Mouse (Mus musculus) neural tube, embryonic 14.5 days (tissue): ENCODE data around the gene Srm. TPM values are rescaled to one million over a fixed set of nuclear protein-coding genes. Genes with fewer than 3 reads are reported as not detected.

ENCODE experiments used
- ATAC-seq: fragments of 200-750 bp; cut with Nextera tagmentation; 2 replicates; pipeline ENCODE4 v1.8.0; 2017; ENCODE audit warnings: low read depth, mild to moderate bottlenecking, moderate TSS enrichment, moderate library complexity
- H3K27ac ChIP-seq: fragments of 300-500 bp; sonication (generic); 2 replicates; pipeline ENCODE4 v1.5.1; 2014; ENCODE audit warnings: low read depth, mild to moderate bottlenecking, control low read depth, low read length, moderate library complexity, mixed read lengths
- H3K27me3 ChIP-seq: fragments of 300-500 bp; sonication (generic); 2 replicates; pipeline ENCODE4 v1.6.1; 2014; ENCODE audit warnings: low read length; ENCODE audit not compliant: control insufficient read depth, insufficient read depth
- H3K36me3 ChIP-seq: fragments of 300-500 bp; sonication (generic); 2 replicates; pipeline ENCODE4 v1.6.1; 2014; ENCODE audit warnings: low read length, mixed read lengths; ENCODE audit not compliant: control insufficient read depth, insufficient read depth
- H3K4me1 ChIP-seq: fragments of 300-500 bp; sonication (generic); 2 replicates; pipeline ENCODE4 v1.6.1; 2014; ENCODE audit warnings: low read length; ENCODE audit not compliant: control insufficient read depth, insufficient read depth
- H3K4me2 ChIP-seq: fragments of 300-500 bp; sonication (generic); 2 replicates; pipeline ENCODE4 v1.6.1; 2014; ENCODE audit warnings: mild to moderate bottlenecking, low read depth, low read length, control low read depth
- H3K4me3 ChIP-seq: fragments of 300-500 bp; sonication (generic); 2 replicates; pipeline ENCODE4 v1.5.1; 2014; ENCODE audit warnings: low read depth, low read length, control low read depth, mixed read lengths
- H3K9ac ChIP-seq: fragments of 300-500 bp; sonication (generic); replicated peaks from 2 replicates; pipeline ENCODE4 v1.6.1; 2014; ENCODE audit warnings: low read depth, mild to moderate bottlenecking, control low read depth, low read length, mixed read lengths
- H3K9me3 ChIP-seq: fragments of 300-500 bp; sonication (generic); 2 replicates; pipeline ENCODE4 v1.6.1; 2016; ENCODE audit warnings: low read length; ENCODE audit not compliant: control insufficient read depth
- WGBS: fragments of 180-500 bp; shearing (Covaris S2); extraction: QIAGEN DNeasy Blood & Tissue Kit; methylation state at CpG from one replicate; pipeline ENCODE4 v1.1.7; 2014; 5-methylcytosine and 5-hydroxymethylcytosine counted together
- polyA plus RNA-seq: library from polyadenylated mRNA; unstranded; fragments of >200 nt; fragmentation: Nextera tagmentation; extraction: Ambion mirVana; gene quantifications from 2 replicates; pipeline ENCODE4 v1.2.1, GENCODE M21; 2014

The Srm gene
- polyA plus RNA-seq, 1 experiment from 2014 or later = 189 TPM

GRCm38 (mm10) chr4:148607758-148608157 is 16.5 kb downstream of the Srm start:
- Histone ChIP-seq H3K36me3 (0 out of 2 replicates have a peak, but pooled peaks cover 6% of the 10 kb centered on the region), H3K4me3 (no peak overlapping the region), H3K9ac (no peak overlapping the region), H3K27ac (no peak overlapping the region), H3K4me2 (no peak overlapping the region), H3K4me1 (no peaks in the 10 kb centered on the region), H3K9me3 (no peaks in the 10 kb centered on the region), H3K27me3 (no peaks in the 10 kb centered on the region)
- ATAC-seq = no peak
- WGBS = 21% methylated on average over 5 of the region's 5 CpGs

- peaks cover 7% of the 10 kb centered on the region; the same call in 1 of the 2 replicates for H3K4me1 ChIP-seq
- no peaks in the 10 kb centered on the region for H3K27me3 ChIP-seq
- no peak overlapping the region for H3K9ac ChIP-seq
- ATAC-seq = no peak
- no peak overlapping the region for H3K4me2 ChIP-seq
- 89% methylated on average over 5 of the region's 5 CpGs for WGBS
- H3K9me3 ChIP-seq = no peaks in the 10 kb centered on the region
- H3K36me3 ChIP-seq = peaks cover 11% of the 10 kb centered on the region
- H3K27ac ChIP-seq = no peak overlapping the region
- H3K4me3 ChIP-seq = no peak overlapping the region
Observed at GRCm38 (mm10) chr4:148609805-148610204, 18.5 kb downstream of the Srm start.

- no peak overlapping the region for H3K4me2 ChIP-seq
- ATAC-seq = no peak
- H3K9me3 ChIP-seq = no peaks in the 10 kb centered on the region
- no peak overlapping the region for H3K9ac ChIP-seq
- H3K36me3 ChIP-seq = peaks cover 16% of the 10 kb centered on the region
- no peak overlapping the region for H3K27ac ChIP-seq
- peaks cover 7% of the 10 kb centered on the region; the same call in 1 of the 2 replicates for H3K4me1 ChIP-seq
- H3K4me3 ChIP-seq = no peak overlapping the region
- WGBS = 73% methylated on average over 5 of the region's 5 CpGs
- H3K27me3 ChIP-seq = no peaks in the 10 kb centered on the region
Observed at GRCm38 (mm10) chr4:148610631-148611364, 19.5 kb downstream of the Srm start.

- H3K4me3 ChIP-seq = no peak overlapping the region
- H3K36me3 ChIP-seq = peaks cover 16% of the 10 kb centered on the region
- peaks cover 7% of the 10 kb centered on the region; the same call in 1 of the 2 replicates for H3K4me1 ChIP-seq
- WGBS = 23% methylated on average over 4 of the region's 4 CpGs
- H3K27me3 ChIP-seq = no peaks in the 10 kb centered on the region
- ATAC-seq = no peak
- no peak overlapping the region for H3K4me2 ChIP-seq
- peak overlapping the region; percentile 22; the same call in 1 of the 2 replicates for H3K27ac ChIP-seq
- H3K9ac ChIP-seq = no peak overlapping the region
- H3K9me3 ChIP-seq = no peaks in the 10 kb centered on the region
Observed at GRCm38 (mm10) chr4:148612557-148612956, 21.3 kb downstream of the Srm start.

- no peak overlapping the region for H3K9ac ChIP-seq
- no peaks in the 10 kb centered on the region for H3K9me3 ChIP-seq
- H3K27me3 ChIP-seq = no peaks in the 10 kb centered on the region
- H3K27ac ChIP-seq = no peak overlapping the region
- no peak overlapping the region for H3K4me2 ChIP-seq
- peaks cover 7% of the 10 kb centered on the region; the same call in 1 of the 2 replicates for H3K4me1 ChIP-seq
- ATAC-seq = 0 out of 2 replicates have a peak, but pooled peaks have one; percentile 21
- no peak overlapping the region for H3K4me3 ChIP-seq
- 39% methylated on average over 9 of the region's 9 CpGs for WGBS
- H3K36me3 ChIP-seq = peaks cover 24% of the 10 kb centered on the region
Observed at GRCm38 (mm10) chr4:148613738-148614137, 22.4 kb downstream of the Srm start.

- Histone ChIP-seq H3K27me3 (no peaks in the 10 kb centered on the region), H3K4me3 (no peak overlapping the region), H3K27ac (no peak overlapping the region), H3K4me2 (no peak overlapping the region), H3K36me3 (peaks cover 56% of the 10 kb centered on the region), H3K9me3 (no peaks in the 10 kb centered on the region), H3K9ac (no peak overlapping the region), H3K4me1 (no peaks in the 10 kb centered on the region; the same call in 1 of the 2 replicates)
- ATAC-seq = no peak
- 86% methylated on average over 1 of the region's 1 CpGs for WGBS
Observed at GRCm38 (mm10) chr4:148619805-148620204, 28.5 kb downstream of the Srm start.

GRCm38 (mm10) chr4:148620718-148621117 is 29.4 kb downstream of the Srm start:
- Histone ChIP-seq H3K27me3 (no peaks in the 10 kb centered on the region), H3K4me1 (peaks cover 4% of the 10 kb centered on the region; the same call in 1 of the 2 replicates), H3K9ac (no peak overlapping the region), H3K4me2 (no peak overlapping the region), H3K9me3 (no peaks in the 10 kb centered on the region), H3K4me3 (no peak overlapping the region), H3K27ac (no peak overlapping the region), H3K36me3 (peaks cover 55% of the 10 kb centered on the region)
- WGBS = 98% methylated on average over 1 of the region's 1 CpGs
- no peak for ATAC-seq

- Histone ChIP-seq H3K4me1 (peaks cover 7% of the 10 kb centered on the region; the same call in 1 of the 2 replicates), H3K27me3 (no peaks in the 10 kb centered on the region), H3K4me3 (no peak overlapping the region), H3K9ac (no peak overlapping the region), H3K27ac (no peak overlapping the region), H3K9me3 (no peaks in the 10 kb centered on the region), H3K4me2 (no peak overlapping the region), H3K36me3 (peaks cover 54% of the 10 kb centered on the region)
- WGBS = 94% methylated on average over 4 of the region's 4 CpGs
- no peak for ATAC-seq
Observed at GRCm38 (mm10) chr4:148622485-148622884, 31.2 kb downstream of the Srm start.

GRCm38 (mm10) chr4:148623609-148624008 is 32.3 kb downstream of the Srm start:
- WGBS = 90% methylated on average over 4 of the region's 4 CpGs
- Histone ChIP-seq H3K4me1 (peaks cover 7% of the 10 kb centered on the region; the same call in 1 of the 2 replicates), H3K36me3 (peaks cover 48% of the 10 kb centered on the region), H3K4me3 (no peak overlapping the region), H3K27me3 (no peaks in the 10 kb centered on the region), H3K4me2 (no peak overlapping the region), H3K9me3 (no peaks in the 10 kb centered on the region), H3K27ac (no peak overlapping the region), H3K9ac (no peak overlapping the region)
- no peak for ATAC-seq
